Mouse (Mus musculus) C2C12 (cell line): ENCODE data around the gene Hoxa5.

Experiments
- CTCF ChIP-seq: IDR thresholded peaks from one replicate; pipeline ENCODE4 v1.5.1; 2011; ENCODE audit not compliant: control insufficient read depth, insufficient read depth, insufficient read length
- USF1 ChIP-seq: IDR thresholded peaks from one replicate; pipeline ENCODE4 v1.6.1; 2011; ENCODE audit warnings: low read depth, mild to moderate bottlenecking, control low read depth, moderate library complexity

DNA sequence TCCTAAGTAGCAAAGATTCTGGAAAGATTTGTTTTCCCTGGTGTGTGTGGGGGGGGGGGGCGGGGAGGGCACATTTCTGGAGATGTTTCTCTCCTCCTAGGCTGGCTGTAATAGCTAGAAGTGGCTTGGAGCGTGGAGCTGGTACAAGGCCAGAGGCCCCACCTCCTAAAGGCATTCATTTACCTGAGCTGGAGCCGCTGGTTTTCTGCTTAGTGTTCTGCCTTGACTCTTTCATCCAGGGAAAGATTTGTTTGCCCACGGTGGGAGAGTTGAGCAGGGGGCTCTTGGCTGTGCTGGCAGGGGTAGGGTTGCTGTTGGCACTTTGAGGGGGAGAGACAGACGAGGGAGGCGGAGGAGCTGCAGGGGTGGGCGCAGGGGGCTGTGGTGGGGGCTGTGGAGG lies 32.4 kb downstream of the Hoxa5 start:
- no peak for TF ChIP-seq CTCF
- TF ChIP-seq USF1: no peak
